Mouse (Mus musculus) liver, embryonic 11.5 days (tissue): ENCODE measurements around the gene Ctrl. TPM values are rescaled to one million over a fixed set of nuclear protein-coding genes. Genes with fewer than 3 reads are reported as not detected.

Experiments used
- ATAC-seq: fragments of 200-750 bp; cut with Nextera tagmentation; replicated peaks from 2 replicates; pipeline ENCODE4 v1.8.0; 2017; ENCODE audit warnings: moderate number of reproducible peaks, mild to moderate bottlenecking, moderate TSS enrichment, moderate library complexity; ENCODE audit not compliant: low FRiP score
- DNase-seq: peaks from one replicate; pipeline ENCODE4 v3.0.0-alpha.2; 2017; ENCODE audit warnings: low spot score
- H3K27ac ChIP-seq: fragments of 300-500 bp; sonication (generic); 2 replicates; pipeline ENCODE4 v1.5.1; 2014; ENCODE audit warnings: mild to moderate bottlenecking, low read depth, low read length, control low read depth
- H3K27me3 ChIP-seq: fragments of 300-500 bp; sonication (generic); replicated peaks from 2 replicates; pipeline ENCODE4 v1.6.1; 2014; ENCODE audit warnings: low read length, mixed read lengths; ENCODE audit not compliant: control insufficient read depth, insufficient read depth
- H3K36me3 ChIP-seq: fragments of 300-500 bp; sonication (generic); 2 replicates; pipeline ENCODE4 v1.6.1; 2014; ENCODE audit warnings: mild to moderate bottlenecking, low read length, moderate library complexity, mixed read lengths; ENCODE audit not compliant: control insufficient read depth, insufficient read depth
- H3K4me1 ChIP-seq: fragments of 300-500 bp; sonication (generic); replicated peaks from 2 replicates; pipeline ENCODE4 v1.6.1; 2014; ENCODE audit warnings: low read length, mixed read lengths; ENCODE audit not compliant: control insufficient read depth, insufficient read depth
- H3K4me2 ChIP-seq: fragments of 300-500 bp; sonication (generic); 2 replicates; pipeline ENCODE4 v1.6.1; 2014; ENCODE audit warnings: mild to moderate bottlenecking, control low read depth, moderate library complexity
- H3K4me3 ChIP-seq: fragments of 300-500 bp; sonication (generic); 2 replicates; pipeline ENCODE4 v1.5.1; 2014; ENCODE audit warnings: low read depth, low read length, control low read depth
- H3K9ac ChIP-seq: fragments of 300-500 bp; sonication (generic); 2 replicates; pipeline ENCODE4 v1.6.1; 2014; ENCODE audit warnings: low read depth, low read length, control low read depth
- H3K9me3 ChIP-seq: fragments of 300-500 bp; sonication (generic); 2 replicates; pipeline ENCODE4 v1.6.1; 2016; ENCODE audit warnings: low read length, inconsistent platforms, mixed read lengths; ENCODE audit not compliant: control insufficient read depth
- WGBS: fragments of 180-500 bp; shearing (Covaris S2); extraction: QIAGEN DNeasy Blood & Tissue Kit; methylation state at CpG from one replicate; pipeline ENCODE4 v1.1.7; 2014; 5-methylcytosine and 5-hydroxymethylcytosine counted together
- microRNA-seq: library from miRNA; unstranded; fragments of <30 nt; microRNA quantifications from one replicate; pipeline ENCODE4, GENCODE M21; 2017; ENCODE audit warnings: borderline number of aligned reads
- polyA plus RNA-seq: library from polyadenylated mRNA; unstranded; fragments of >200 nt; fragmentation: Nextera tagmentation; extraction: Ambion mirVana; gene quantifications from 2 replicates; pipeline ENCODE4 v1.2.1, GENCODE M21; 2014

The Ctrl gene
- polyA plus RNA-seq, 1 experiment from 2014 or later, result 3.0 TPM

DNA sequence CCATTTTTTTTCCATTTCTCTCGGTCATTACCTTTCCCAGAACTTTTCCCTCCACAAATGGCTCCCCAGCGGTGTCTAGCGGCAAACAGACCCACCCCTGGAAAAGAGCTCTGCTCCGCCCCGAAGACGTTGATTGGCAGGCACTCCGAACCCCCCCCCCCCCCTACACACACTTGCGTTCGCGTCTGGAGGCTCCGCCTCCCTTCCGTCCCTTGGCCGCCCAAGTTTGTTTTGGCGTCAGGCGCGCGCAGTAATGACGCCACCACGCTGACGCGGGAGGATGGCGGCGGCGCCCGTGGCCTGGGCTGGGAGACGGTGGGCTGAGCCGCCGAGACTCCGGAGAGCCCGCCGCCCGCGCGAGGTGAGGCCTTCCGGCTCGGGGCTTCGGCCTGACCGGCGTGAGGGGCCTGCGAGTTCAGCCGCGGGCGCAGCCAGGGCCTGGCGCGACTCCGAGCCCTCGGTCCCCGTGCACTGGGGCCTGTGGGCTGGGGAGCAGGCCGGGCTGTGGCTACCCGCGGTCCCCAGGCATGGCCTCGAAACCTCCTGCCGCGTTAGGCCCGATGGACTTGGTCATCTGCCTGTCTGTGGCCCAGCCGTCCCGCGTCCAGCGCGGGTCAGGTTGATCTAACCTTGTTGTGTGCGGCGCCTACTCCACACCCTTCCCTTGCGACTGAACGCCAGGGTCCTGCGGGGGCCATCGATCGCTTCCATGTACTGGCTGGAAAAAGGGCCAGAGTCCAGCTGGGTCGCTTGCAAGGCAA lies 33.3 kb downstream of the Ctrl start, which contains the start of gene Pskh1:
TSS of gene Pskh1 (plus strand) at position 262 of the 761 bp plus-strand sequence.
- H3K9ac ChIP-seq, result peak within 1 kb of the TSS; percentile 96
- H3K4me1 ChIP-seq, result peaks cover 7% of the 10 kb centered on the region; the same call in 1 of the 2 replicates
- H3K4me3 ChIP-seq, result peak within 1 kb of the TSS; percentile 89
- no peaks in the 10 kb centered on the region for H3K9me3 ChIP-seq
- H3K36me3 ChIP-seq, result no peaks in the 10 kb centered on the region
- WGBS, result under 1% methylated on average over 68 of the region's 68 CpGs
- ATAC-seq (peak; percentile 85), DNase-seq (peak; percentile 94)
- H3K27ac ChIP-seq, result peak within 1 kb of the TSS; percentile 93
- peak within 1 kb of the TSS; percentile 74 for H3K4me2 ChIP-seq
- no peaks in the 10 kb centered on the region for H3K27me3 ChIP-seq

DNA sequence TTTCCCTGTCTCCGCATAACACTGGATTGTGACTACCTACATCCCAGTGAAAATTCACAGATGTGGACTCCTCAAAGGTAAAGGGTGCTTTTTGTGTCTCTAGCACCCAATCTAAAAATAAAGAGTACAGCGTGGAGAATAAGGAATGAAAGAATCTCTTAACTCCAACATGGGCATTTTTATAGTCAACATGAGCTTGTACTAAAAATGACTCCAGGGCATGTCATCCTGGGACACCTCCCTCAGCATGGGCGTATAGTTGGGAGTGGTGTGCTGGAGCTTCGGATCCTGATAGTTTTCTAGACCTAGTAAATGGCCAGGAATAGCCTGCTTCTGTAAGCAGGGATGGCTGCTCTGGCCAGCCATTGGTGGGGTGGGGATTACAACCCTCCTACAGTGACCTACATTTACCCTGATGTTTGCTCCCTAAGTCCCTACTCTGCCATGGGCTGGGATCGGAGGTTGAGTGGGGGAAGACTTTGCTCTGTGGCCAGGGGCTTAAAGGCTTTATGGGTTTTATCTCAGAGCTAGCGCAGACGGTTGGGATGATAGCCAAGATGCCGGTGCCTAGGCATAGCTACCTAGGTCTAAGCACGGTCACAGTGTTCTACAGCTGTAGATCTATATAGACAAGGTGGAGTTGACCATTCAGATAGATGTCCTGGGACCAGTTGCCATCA lies 35.7 kb downstream of the Ctrl start:
- no peak for ATAC-seq
- DNase-seq, result no peak

DNA sequence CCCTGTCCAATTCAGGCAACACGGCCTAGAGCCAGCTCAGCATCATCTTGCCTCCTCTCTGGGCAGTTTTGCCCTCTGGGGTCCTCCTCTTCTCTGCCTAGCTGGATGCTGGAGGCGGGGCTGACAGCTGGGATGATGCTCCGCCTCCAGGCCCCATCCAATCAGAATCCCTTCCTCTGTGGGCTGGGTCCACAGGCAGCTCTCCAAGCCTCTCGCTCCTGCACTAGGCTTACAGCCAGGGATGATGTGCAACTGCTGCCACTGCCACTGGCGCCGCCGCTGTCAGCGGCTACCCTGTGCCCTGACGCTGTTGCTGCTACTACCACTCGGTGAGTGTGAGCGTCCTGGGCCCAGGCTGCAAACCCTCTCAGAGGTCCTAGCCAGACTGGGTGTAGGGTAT lies 40.3 kb downstream of the Ctrl start, which contains the start of gene Nrn1l:
TSS of gene Nrn1l (plus strand) at position 229 of the 400 bp plus-strand sequence.
- H3K36me3 ChIP-seq, result peaks cover 41% of the 10 kb centered on the region

More for the DNA sequence above, 35.7 kb downstream of the Ctrl start:
- no peak overlapping the region for H3K4me2 ChIP-seq
- H3K9ac ChIP-seq, result no peak overlapping the region
- no peaks in the 10 kb centered on the region for H3K27me3 ChIP-seq
- peaks cover 7% of the 10 kb centered on the region for H3K4me1 ChIP-seq
- H3K36me3 ChIP-seq, result peaks cover 4% of the 10 kb centered on the region; the same call in 1 of the 2 replicates
- H3K4me3 ChIP-seq, result no peak overlapping the region
- H3K9me3 ChIP-seq, result no peaks in the 10 kb centered on the region
- WGBS, result 79% methylated on average over 9 of the region's 9 CpGs
- no peak overlapping the region for H3K27ac ChIP-seq

GRCm38 (mm10) chr8:105892432-105892831 lies 41.2 kb downstream of the Ctrl start:
- no peak overlapping the region for H3K9ac ChIP-seq
- DNase-seq, result no peak

More for the DNA sequence above, 40.3 kb downstream of the Ctrl start, which contains the start of gene Nrn1l:
- Histone ChIP-seq H3K9me3 (no peaks in the 10 kb centered on the region), H3K4me1 (no peaks in the 10 kb centered on the region; the same call in 1 of the 2 replicates), H3K4me3 (no peak within 1 kb of the TSS), H3K4me2 (no peak within 1 kb of the TSS), H3K27ac (no peak within 1 kb of the TSS), H3K9ac (no peak within 1 kb of the TSS), H3K27me3 (no peaks in the 10 kb centered on the region)
- peak; percentile 48 for DNase-seq
- peak; percentile 71 for ATAC-seq
- WGBS, result 36% methylated on average over 11 of the region's 11 CpGs

GRCm38 (mm10) chr8:105890870-105891269 lies 42.8 kb downstream of the Ctrl start:
- ATAC-seq (no peak), DNase-seq (no peak)
- Histone ChIP-seq H3K9me3 (no peaks in the 10 kb centered on the region), H3K4me1 (no peaks in the 10 kb centered on the region; the same call in 1 of the 2 replicates), H3K27ac (no peak overlapping the region), H3K4me3 (no peak overlapping the region), H3K4me2 (no peak overlapping the region), H3K9ac (no peak overlapping the region), H3K36me3 (peaks cover 65% of the 10 kb centered on the region), H3K27me3 (no peaks in the 10 kb centered on the region)
- 92% methylated on average over 6 of the region's 6 CpGs for WGBS

More at GRCm38 (mm10) chr8:105892432-105892831, 41.2 kb downstream of the Ctrl start:
- Histone ChIP-seq H3K27me3 (no peaks in the 10 kb centered on the region), H3K4me2 (no peak overlapping the region), H3K9me3 (no peaks in the 10 kb centered on the region), H3K4me1 (no peaks in the 10 kb centered on the region; the same call in 1 of the 2 replicates), H3K36me3 (peaks cover 50% of the 10 kb centered on the region), H3K4me3 (no peak overlapping the region), H3K27ac (no peak overlapping the region)
- 84% methylated on average over 6 of the region's 6 CpGs for WGBS
- ATAC-seq, result no peak

GRCm38 (mm10) chr8:105889756-105890465 lies 43.8 kb downstream of the Ctrl start:
- DNase-seq (no peak), ATAC-seq (no peak)
- Histone ChIP-seq H3K9me3 (no peaks in the 10 kb centered on the region), H3K36me3 (peaks cover 72% of the 10 kb centered on the region), H3K4me2 (no peak overlapping the region), H3K9ac (no peak overlapping the region), H3K27ac (no peak overlapping the region), H3K4me3 (no peak overlapping the region), H3K27me3 (no peaks in the 10 kb centered on the region), H3K4me1 (no peaks in the 10 kb centered on the region; the same call in 1 of the 2 replicates)
- WGBS, result 92% methylated on average over 12 of the region's 12 CpGs

Small RNA genes within 50 kb of the gene (microRNA-seq; reads per million reads assigned to microRNA genes)
- not detected for gene Mir7074

Other genes starting within 250 kb of the Ctrl start
- gene Carmil2, start 247.6 kb downstream of the Ctrl start, polyA plus RNA-seq, result 0.82 and 0.90 TPM in 2 replicates
- 47.5 and 47.8 TPM in 2 replicates for gene Acd, start 232.8 kb downstream of the Ctrl start, polyA plus RNA-seq
- gene Pard6a, start 232.7 kb downstream of the Ctrl start, polyA plus RNA-seq, result 12.8 and 18.2 TPM in 2 replicates
- gene 4933405L10Rik, start 226.2 kb downstream of the Ctrl start, polyA plus RNA-seq, result 0.26 TPM in 1 of 2 replicates, not detected in the other
- 22.3 and 23.6 TPM in 2 replicates for gene Enkd1, start 225.7 kb downstream of the Ctrl start, polyA plus RNA-seq
- gene Gfod2, start 175.2 kb downstream of the Ctrl start, polyA plus RNA-seq, result 9.0 and 10.7 TPM in 2 replicates
- gene Ranbp10, start 106.5 kb downstream of the Ctrl start, polyA plus RNA-seq, result 20.2 and 22.0 TPM in 2 replicates
- gene Tsnaxip1, start 106.1 kb downstream of the Ctrl start, polyA plus RNA-seq, result 0.12 TPM in 1 of 2 replicates, not detected in the other
- 37.0 and 37.5 TPM in 2 replicates for gene Cenpt, start 80.6 kb downstream of the Ctrl start, polyA plus RNA-seq
- gene Thap11, start 78.7 kb downstream of the Ctrl start, polyA plus RNA-seq, result 62.0 and 66.5 TPM in 2 replicates
- 304 and 312 TPM in 2 replicates for gene Nutf2, start 73.3 kb downstream of the Ctrl start, polyA plus RNA-seq
- 43.7 and 47.5 TPM in 2 replicates for gene Edc4, start 53.0 kb downstream of the Ctrl start, polyA plus RNA-seq
- gene Nrn1l, start 40.3 kb downstream of the Ctrl start, polyA plus RNA-seq, result not detected in 2 replicates
- gene Pskh1, start 33.4 kb downstream of the Ctrl start, polyA plus RNA-seq, result 21.4 and 22.8 TPM in 2 replicates
- gene Psmb10, start 4.6 kb upstream of the Ctrl start, polyA plus RNA-seq, result 142 and 160 TPM in 2 replicates
- 32.1 and 32.7 TPM in 2 replicates for gene Lcat, start 9.5 kb upstream of the Ctrl start, polyA plus RNA-seq
- gene Slc12a4, start 32.2 kb upstream of the Ctrl start, polyA plus RNA-seq, result 25.6 and 25.8 TPM in 2 replicates
- not detected in 2 replicates for gene Dpep3, start 45.6 kb upstream of the Ctrl start, polyA plus RNA-seq
- gene Dus2, start 57.5 kb upstream of the Ctrl start, polyA plus RNA-seq, result 24.0 and 25.0 TPM in 2 replicates
- not detected in 2 replicates for gene Dpep2nb, start 72.1 kb upstream of the Ctrl start, polyA plus RNA-seq
- 22.3 and 22.5 TPM in 2 replicates for gene Ddx28, start 78.0 kb upstream of the Ctrl start, polyA plus RNA-seq
- gene Nfatc3, start 125.0 kb upstream of the Ctrl start, polyA plus RNA-seq, result 5.3 and 6.2 TPM in 2 replicates
- gene Esrp2, start 203.1 kb upstream of the Ctrl start, polyA plus RNA-seq, result 11.6 and 12.7 TPM in 2 replicates
- 9.2 and 9.6 TPM in 2 replicates for gene Pla2g15, start 216.5 kb upstream of the Ctrl start, polyA plus RNA-seq
- gene Slc7a6, start 235.0 kb upstream of the Ctrl start, polyA plus RNA-seq, result 46.3 and 52.5 TPM in 2 replicates